Mouse (Mus musculus) left cerebral cortex, adult 11 months (tissue): ENCODE results near the gene Lgr4.

ENCODE experiments used
- DNase-seq: peaks from one replicate; pipeline ENCODE4 v3.0.0; 2022; ENCODE audit warnings: low spot score

Gene Lgr4

GRCm38 (mm10) chr2:109977322-109977721, 59.9 kb downstream of the Lgr4 start:
- DNase-seq, result no peak

DNA sequence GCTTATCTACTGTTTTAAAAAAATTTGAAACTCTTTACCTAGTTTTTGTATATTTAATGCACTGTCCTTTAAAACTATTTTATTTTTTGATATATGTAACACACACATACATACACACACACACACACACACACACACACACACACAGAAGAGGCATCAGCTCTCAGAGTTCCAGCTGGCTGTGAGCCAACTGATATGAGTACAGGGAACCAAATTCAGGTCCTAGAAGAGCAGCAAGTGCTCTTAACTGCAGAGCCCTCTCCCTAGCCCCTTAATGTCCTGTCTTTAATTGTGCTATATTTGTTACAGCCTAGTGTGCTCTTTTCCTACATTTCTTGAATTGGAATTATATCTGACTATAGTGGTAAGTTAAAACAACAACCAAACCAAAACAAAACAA, 61.8 kb downstream of the Lgr4 start:
- no peak for DNase-seq

DNA sequence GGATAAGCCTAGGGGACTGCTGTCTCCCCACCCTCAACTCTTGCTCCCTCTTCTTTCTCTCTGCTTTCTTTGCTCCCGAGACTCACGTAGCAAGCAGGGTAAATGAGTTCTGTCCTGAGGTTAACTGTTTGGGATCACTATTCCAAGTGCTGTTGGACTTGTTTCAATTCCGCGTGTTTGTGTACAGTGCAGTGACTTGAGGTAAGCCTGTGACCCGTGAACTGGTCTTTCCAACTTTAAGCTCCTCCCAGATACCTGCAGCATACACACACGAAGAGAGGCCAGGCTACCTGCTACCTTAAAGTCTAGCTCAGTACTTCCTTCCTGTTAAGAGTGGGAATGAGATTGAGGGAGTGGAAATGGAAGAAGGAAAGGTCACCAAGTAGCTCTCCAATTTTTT, 66.0 kb downstream of the Lgr4 start:
- DNase-seq, result no peak

DNA sequence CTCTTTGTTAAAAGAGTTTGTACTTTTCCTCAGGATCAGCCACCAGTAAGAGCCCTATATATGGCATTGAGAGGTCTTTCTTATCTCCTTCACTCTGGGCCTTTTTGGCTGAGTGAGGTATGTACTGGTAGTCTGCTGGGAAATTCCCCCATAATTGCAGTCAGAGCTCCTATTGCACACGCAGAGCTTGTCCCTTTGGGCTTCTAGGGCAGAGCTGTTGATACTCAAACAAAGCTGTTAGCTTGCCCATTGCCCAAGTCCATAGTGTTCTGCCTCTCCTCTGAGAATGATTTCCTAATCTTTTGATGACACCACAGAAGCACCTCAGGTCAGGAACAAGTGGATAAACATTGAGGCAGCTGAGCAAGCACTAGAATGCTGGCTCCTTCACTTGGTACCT, 67.5 kb downstream of the Lgr4 start:
- DNase-seq, result no peak

DNA sequence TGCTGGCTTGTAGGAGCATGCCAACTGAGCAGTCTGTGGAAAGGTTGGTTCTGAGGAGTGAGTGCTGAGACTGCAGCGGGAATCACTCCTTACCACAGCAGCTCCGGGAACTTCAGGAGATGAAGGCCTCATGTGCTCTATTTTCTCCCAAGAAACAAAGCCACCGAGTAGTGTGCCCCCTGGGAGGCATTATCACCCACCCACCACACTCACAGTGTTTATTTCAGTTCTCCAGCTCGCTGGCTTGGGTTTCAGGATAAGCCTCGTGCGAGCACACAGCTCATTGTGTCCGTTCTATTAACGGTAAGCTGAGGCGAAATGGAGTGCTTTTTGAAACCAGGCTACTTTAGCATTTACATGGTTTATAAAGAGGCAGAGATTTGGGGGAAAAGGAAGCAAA, 68.1 kb downstream of the Lgr4 start:
- no peak for DNase-seq

DNA sequence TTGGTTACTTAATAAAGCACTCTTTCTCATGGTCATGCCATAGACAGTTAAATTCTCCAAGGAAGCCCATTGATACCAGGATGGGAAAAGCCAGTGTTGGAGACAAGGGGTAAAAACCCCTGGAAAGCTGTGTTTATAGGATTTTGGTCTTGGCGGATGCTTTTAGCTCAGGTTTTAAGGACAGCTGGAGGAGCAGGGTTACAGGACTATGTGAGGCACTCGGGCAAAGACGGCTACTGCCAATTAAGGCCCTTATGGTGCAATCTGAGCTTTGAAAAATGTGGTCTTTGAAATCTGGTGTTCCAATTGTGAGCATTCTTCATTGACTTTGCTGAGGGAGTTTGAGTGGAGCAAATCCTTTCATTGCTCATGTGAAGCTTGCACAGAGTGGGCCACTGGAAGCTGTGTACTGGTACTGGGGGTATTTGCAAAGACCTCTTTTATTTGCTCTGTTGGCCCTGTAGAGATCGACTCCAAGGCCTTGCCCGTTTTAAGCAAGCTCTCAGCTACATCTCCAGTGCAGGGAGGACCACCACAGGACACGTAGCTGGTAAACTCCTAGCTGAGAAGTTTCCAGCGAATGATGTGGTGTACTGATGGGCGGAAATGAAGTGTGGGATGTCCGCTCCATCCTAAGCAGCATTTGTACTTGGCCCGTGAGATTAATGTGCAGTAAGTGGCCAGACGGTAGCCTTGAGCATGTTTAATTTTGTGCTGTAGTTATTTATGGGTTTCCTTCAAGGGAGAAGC, 68.8 kb downstream of the Lgr4 start:
- DNase-seq, result no peak

DNA sequence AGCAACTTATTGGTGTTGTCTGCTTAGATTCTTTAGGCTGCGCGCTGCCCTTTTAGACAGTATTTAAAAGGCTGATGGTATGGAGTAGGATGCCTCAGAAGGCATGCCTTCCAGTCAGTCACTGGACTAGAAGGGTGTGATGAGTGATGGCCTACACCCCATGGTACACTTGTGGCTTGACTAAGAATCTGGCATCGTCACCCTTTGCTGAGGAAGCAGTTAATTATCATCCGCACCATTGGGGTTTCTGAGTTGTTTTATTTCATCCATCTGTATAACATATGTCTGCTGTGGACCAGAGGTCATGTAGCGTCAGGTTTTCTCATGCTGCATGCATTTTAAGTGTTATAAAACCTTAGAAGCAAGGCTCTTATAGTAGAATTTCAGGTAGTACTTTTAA, 70.5 kb downstream of the Lgr4 start:
- DNase-seq, result no peak

- DNase-seq, result no peak
Measured at GRCm38 (mm10) chr2:109989196-109989595, 71.7 kb downstream of the Lgr4 start.

- no peak for DNase-seq
Measured at GRCm38 (mm10) chr2:109989679-109990473, 72.4 kb downstream of the Lgr4 start.

DNA sequence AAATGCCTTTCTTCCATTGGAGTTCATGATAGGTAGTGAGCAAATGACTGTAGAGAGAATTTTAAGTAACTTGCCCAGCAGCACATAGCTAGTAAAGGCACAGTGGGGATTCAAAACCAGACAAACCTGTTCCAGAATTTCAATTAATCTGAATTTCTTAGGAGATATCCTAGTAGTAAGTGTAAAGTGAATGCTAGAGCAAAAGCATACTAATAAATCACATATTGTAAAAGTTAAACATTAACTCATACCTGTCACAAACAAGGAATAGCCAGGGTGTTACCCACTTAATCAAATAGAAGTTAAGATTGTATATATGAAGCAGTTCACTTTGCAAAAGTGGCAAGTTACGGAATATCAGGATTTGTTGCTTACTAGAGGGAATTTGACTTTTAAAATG, 74.3 kb downstream of the Lgr4 start:
- no peak for DNase-seq

DNA sequence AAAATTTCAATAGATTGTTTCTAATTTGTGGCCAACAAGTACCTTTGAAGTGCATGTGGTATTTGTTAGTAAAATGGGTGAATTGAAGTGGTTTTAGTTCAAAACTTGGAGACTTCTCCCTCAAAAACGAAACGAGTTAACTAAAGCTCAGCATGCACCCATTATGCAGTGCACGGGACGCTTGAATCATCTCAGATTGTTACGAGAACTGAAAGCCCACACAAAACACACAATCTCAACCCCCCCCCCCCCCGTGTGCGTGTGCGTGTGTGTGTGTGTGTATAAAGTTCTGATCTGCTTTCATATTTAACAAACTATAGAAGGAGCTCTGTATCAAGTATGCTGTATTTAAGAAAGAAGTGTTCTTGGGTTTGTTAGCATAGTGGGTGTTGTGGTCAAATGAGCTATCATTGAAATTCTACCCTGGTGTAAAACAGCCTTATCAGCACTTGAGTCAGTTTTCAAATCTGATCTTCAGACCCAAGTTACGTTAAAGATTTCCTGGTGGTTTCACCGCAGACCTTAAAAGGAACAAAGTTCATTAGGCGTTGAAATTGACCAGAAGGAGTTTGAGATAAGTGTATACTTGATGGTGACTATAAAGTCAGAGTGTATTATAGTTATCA, 75.1 kb downstream of the Lgr4 start:
- no peak for DNase-seq

DNA sequence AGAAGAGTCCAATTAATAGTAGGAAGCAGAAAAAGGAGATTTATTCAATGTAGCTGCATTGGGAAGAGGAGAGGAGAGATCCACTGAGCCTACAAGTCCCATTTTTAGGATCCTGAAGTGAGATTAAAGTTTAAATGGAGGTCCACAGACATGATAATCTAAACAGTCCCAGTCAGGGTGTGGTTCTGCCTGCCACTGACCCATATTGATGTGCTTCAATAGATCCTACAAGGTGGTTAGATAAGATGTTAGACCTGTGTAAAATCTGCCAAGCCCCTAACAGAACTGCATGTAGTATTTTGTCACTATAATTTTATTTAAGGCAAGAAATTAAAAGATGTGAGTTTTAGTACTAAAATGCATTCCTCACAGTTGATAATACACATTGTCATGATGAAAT, 76.0 kb downstream of the Lgr4 start:
- no peak for DNase-seq

DNA sequence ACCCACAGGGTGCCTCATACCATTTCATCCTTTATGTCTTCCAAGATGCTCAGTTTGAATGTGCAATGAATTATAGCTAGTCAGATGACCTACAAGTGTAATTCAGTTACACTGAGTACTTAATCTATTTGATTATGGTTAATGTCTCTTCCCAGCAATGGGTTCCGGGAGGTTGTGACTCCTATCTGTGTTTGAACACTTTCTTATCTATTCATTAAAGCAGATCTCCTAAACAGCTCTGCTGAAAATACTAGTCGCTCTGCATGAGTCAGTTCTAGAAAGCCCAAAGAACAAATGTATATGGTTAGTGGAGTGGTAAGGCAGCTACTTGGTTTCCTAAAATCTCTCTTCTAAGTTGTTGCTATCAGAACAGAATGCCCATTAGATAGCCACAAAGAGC, 77.6 kb downstream of the Lgr4 start:
- no peak for DNase-seq

- no peak for DNase-seq
Measured at GRCm38 (mm10) chr2:109996411-109996810, 79.0 kb downstream of the Lgr4 start.

- DNase-seq, result no peak
Measured at GRCm38 (mm10) chr2:110004668-110005067, 87.2 kb downstream of the Lgr4 start.

DNA sequence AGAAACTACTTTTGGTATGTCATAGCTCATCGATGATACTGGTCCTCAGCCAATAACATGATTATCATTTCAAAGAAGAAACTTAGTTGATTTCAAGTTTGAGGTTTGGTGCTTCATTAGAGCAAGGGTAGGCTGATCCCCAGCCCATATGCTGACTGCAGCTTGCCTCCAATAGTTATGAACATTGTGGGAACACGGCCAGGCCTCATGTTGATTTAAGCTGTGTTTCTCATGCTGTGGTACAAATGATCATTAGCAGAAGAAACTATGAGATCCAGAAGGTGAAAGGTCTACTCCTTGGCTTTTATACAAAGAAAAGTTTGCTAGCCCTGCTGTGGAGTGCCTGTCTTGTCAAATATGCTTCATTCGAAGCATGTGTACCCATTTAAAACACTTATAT, 87.7 kb downstream of the Lgr4 start:
- DNase-seq, result no peak

DNA sequence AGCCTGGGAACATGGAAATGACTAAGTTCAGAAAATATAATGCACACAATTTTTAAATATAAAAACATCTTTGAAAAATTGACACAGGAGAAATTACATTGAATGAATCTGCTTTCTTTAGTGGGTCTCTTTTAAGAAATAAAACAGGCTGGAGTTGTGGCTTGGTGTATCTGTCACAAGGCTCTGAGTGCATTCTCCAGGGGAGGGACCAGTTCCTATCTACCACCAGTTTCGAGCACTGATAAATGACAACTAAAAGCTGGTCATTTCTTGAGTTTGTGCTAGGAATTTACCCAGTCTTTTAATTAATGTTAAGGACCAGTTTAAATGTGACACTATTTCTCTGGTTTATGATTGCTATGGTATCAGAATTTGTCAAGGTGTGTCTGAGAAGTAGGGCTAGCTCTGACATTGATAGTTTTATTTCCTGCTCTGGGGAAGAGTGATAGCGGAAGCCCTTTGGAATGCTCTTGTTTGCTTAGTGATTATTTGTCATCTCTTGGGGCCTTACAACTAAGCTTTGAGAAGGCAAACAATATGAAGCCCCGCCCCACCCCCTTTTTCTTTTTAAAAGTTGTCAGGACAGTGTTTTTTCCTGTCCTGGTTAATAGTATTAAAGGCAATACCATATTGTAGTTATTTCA, 88.3 kb downstream of the Lgr4 start:
- DNase-seq, result no peak

DNA sequence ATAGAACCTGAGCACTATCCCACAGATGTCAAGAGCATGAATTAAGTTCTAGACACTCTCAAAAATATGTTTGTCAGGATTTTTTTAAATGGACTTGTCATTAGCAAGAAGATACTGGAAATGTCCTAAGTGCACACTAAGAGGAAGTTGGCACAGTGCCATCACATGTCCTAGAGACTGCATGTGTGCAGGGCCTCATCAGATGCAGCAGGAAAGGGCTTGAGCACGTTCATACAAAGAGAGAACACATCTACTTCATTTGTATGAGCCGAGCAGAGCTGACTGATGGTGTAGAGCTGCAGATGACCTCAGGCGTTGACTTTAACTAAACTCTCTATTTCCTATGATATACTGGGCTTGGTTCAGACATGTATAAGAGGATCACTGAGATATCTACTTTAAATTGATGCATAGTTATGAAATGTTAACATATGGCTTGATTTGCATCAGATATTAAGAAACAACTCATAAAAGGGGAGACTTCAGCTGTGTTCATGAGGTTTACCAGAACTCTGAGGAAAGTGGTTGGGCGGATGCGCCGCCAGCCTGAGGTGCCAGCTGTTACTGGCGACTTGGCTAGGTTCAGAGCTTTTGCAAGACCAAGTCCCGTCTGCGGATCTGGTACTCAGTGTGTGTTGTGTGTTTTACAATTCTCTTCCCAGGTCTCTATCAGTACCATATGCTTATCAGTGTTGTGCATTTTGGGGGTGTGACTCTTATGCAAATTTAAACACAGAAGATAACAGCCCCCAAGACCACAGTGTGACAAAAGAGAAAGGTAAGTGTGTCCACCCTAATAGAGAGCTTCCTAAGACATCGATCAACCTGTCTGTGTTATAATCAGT, 90.2 kb downstream of the Lgr4 start:
- DNase-seq, result no peak

DNA sequence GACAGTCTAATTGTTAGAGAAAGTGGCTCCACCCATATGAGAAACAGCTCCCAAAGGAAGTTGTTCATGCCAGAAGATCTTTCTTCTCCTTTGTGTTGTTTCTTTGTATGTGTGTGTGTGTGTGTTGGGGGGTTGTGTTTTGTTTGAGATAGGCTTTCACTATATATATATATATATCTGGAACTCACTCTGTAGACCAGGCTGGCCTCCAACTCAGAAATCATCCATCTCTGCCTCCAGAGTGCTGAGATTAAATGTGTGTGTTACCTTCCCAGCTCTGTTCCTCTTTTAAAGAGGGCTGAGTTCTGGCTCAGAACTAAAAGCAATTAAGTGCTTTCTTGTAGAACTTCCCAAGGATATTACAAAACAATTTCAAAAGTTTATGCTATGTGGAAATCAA, 92.0 kb downstream of the Lgr4 start:
- DNase-seq, result no peak

GRCm38 (mm10) chr2:110012184-110012725, 94.8 kb downstream of the Lgr4 start:
- DNase-seq, result no peak

- DNase-seq, result no peak
Measured at GRCm38 (mm10) chr2:110017087-110017486, 99.6 kb downstream of the Lgr4 start.
